Mouse (Mus musculus) spleen, adult 18-20 months (tissue): Measurements from ENCODE around the gene Gprin1.
"Not testable (repeated sequence)": the region's sequence is repeated elsewhere in the genome, so short reads cannot be mapped to it uniquely, and the experiment has no call there.

Experiments used
- DNase-seq, 2 experiments: peaks; one replicate each; pipeline ENCODE4 v3.0.0; 2022; ENCODE audit warnings: mixed read lengths in 2 of 2

Gprin1 gene

GRCm38 (mm10) chr13:54749864-54750411 lies at the start of gene Gprin1:
Gene Gprin1, minus strand, starts transcription at chr13:54749874.
- no peak for DNase-seq

DNA sequence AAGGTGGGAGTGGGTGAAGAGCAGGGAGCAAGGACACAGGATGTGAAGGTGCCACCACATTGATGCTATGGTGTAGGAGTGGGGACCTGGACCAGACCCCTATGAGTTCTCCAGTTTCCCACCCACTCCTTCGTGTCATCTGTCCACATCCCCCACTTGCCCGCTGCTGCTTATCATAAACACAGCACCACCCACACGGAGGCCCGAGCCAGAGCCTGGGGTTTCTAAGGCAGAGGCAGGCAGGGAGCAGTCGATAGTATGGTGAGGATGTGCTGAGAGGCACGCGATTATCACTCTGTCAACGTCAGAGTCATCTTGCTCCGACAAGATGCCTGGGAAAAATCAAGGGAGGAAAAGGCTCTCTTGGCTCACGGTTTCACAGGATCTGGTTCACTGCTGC lies 49.1 kb upstream of the Gprin1 start:
- no peak for DNase-seq

DNA sequence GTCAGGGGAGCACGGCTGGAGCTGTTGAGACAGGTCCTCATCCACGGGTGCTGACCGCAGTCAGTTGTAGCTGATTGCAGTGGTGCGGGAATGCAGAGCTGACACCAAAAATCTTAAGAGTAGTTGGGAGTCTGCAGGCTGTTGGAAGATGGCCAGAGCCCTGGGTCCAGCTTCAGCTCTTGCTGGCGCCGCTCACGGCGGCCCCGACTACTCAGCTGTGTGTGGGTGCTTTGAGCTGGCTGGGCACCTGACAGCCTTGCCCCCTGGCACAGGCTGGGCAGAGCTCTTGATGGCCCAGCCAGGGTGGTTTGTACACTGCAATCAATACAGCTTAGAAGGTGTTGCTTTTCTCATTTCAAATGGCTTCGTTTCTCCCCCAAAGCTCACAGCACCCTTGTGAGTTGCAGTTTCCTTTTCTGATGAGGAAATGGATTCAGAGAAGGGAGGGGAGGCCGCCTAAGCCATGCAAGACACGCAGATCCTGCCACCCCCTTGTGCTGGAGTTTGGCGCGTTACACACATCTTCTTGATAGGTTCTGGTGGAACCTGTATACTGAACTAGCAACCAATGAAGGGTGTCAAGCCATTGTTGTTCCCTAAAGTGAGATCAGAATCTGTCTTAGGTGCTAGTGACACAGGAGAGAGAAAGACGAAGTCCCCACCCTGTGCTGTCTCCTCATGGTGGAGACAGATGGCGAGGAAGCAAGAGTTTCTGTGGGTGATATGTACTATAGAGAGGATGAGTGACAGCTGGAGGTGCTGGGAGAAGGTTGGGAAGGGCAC lies 48.4 kb upstream of the Gprin1 start:
- DNase-seq, result no peak

- DNase-seq, result peak in 1 of 2 experiments; percentile 25
These were observed 47.7 kb upstream of the Gprin1 start for GRCm38 (mm10) chr13:54797356-54797755.

- DNase-seq, result no peak
These were observed 45.2 kb upstream of the Gprin1 start for GRCm38 (mm10) chr13:54794843-54795242.

- no peak for DNase-seq
These were observed 44.4 kb upstream of the Gprin1 start for GRCm38 (mm10) chr13:54794002-54794577.

DNA sequence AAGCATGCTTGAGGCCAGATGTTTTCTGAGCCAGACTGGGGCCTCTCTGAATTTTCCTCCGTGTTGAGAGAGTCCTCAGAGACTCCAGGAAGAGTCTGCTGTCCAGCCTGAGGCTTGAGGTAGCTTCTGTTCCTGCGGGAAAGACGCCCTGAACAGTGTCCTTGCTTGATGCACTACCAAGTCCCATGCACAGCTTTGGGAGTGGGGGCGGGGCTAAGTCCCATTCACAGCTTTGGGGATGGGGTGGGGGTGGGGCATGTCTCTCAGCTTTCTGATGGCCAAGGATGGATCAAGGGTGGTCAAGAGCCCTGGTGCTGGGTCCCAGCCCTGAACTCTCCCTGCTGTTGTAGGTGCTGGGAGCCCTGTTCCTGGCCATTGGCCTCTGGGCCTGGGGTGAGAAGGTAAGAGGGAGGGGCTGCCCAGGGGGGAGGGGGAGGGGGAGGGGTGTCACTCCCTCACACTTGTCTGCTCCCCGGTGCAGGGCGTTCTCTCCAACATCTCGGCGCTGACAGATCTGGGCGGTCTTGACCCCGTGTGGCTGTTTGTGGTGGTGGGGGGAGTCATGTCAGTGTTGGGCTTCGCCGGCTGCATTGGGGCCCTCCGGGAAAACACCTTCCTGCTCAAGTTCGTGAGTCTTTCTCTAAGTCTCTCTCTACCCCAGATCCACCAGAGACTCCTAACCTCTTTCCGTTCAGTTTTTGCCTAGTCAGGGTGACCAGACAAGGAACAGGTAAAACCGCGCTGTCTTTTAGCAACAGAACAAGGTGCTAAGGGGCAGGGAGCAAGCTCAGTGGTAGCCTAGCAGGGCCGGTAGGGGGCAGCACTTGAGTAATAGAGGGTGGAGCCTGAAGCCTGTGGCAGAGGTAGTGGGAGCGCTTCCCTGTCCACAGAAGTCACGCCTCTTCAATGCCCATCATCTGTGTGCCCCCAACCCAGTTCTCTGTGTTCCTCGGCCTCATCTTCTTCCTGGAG lies 42.9 kb upstream of the Gprin1 start:
- DNase-seq, result peak in 1 of 2 experiments; percentile 20

- peak; percentile 28 to 39 for DNase-seq
These were observed 40.1 kb upstream of the Gprin1 start for GRCm38 (mm10) chr13:54789561-54790397.

DNA sequence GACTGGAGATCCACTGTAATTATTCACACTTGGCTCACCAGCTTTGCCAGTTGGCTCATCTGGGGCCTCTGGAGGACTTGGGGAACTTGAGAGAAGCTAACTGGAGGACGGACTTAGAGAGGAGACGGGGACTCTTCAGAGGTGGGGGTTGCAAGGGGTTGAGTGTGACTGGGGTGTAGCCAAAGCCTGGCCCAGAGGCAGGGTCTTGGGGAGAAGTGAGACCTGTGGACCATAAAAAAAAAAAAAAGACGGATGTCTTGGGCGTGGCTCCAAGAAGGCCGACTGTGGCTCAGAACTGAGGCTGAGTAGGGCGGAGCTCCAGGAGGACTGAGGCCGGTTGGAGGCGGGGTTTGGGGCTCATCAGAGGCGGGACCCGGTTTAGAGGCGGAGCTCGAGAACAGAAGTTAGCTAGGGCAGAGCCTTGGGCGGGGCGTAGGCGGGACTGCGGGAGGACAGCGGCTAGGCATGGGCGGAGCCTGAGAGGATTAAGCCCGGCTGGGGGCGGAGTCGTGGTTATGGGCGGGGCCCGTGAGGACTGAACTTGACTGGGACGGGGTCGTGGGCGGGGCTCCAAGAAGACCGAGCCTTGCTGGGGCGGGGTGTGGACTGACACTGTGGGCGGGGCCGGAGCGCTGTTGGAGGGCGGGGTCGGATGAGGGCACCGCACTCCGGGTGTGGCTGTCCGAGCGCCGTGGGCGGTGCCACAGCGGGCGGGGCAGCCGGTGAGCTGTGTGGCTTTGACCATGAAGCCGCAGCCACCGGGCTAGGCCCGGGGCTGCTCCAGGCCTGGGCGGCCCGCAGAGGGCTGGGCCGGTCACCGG lies 39.3 kb upstream of the Gprin1 start, which contains the start of gene Tspan17:
Gene Tspan17 (plus strand): TSS at position 638 of the 821 bp plus-strand sequence.
- DNase-seq, result peak; percentile 96 to 98

GRCm38 (mm10) chr13:54787591-54787990 lies 37.9 kb upstream of the Gprin1 start:
- DNase-seq, result not testable (repeated sequence)

DNA sequence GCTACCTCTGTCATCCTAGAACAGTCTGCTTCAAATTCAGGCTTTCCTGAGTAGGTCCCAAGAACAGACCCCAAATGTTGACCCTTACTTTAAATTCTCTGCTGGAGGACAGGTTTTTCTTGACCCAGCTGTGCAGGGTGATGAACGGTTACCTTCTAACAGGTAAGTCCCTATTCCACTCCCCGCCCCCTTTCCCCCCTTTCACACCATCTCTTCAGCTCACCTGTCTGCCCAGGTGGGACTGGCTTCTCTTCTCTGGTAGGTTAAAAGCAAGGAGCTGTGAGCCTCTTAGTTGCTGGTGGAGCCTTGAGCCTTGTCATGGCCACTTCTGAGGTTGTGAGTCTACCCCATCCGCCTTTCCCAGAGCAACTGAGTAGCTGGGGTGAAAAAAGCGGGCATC lies 34.0 kb upstream of the Gprin1 start, which contains the start of gene Eif4e1b:
Gene Eif4e1b (plus strand): TSS at position 301 of the 400 bp plus-strand sequence.
- no peak for DNase-seq

GRCm38 (mm10) chr13:54783235-54783634 lies 33.6 kb upstream of the Gprin1 start:
- no peak for DNase-seq

- DNase-seq, result no peak
These were observed 31.4 kb upstream of the Gprin1 start for GRCm38 (mm10) chr13:54781086-54781485.

- DNase-seq, result no peak
These were observed 30.9 kb upstream of the Gprin1 start for GRCm38 (mm10) chr13:54780592-54780991.

DNA sequence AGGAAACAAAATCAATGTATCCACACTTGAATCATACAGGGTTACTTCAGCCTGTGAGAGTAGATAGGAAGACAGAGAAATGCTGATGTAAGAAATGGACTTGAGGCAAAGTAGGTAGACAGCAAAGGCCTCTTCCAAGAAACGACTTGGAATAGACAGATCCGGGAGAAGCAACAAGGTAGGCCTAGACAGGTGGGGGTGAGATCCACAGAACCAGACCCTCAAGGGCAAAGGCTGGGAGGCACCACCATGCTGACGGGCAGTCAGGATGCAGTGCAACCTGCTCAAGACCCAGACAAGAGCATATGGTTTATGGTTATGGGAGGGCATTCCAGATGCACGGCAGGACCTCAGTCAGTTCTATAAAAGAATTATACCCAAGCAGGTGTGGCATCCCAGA lies 17.3 kb upstream of the Gprin1 start:
- DNase-seq, result no peak

DNA sequence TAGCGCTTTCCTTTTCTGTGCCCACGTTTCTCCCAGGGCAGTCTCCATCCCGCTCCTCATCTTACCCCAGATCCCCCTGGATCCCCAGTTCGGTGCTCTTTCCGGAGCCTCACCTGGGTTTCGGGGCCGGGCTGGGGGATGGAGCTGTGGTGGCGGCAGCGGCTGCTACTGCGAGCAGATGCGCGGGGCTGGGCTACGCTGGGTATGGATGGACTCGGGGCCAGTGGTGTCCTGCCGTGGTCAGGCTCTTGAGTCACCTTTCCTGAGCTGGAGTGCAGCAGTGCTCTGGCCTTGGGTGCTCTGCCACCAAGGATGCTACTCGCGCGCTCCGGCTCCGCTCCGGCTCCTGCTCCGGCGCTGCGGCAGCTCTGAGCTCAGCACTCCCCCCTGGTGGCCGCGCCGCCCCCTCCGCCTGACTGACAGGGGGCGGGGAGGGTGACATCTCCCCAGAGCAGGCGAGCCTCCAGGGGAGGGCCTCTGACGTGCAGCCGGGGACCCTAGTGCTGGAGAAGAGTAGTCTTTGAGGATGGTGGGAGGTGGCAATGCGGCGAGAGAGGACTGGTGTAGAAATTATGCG lies 16.6 kb upstream of the Gprin1 start, which contains the start of gene Sncb:
Gene Sncb (minus strand): TSS at position 404 of the 577 bp plus-strand sequence.
- DNase-seq, result peak; percentile 33 to 68

DNA sequence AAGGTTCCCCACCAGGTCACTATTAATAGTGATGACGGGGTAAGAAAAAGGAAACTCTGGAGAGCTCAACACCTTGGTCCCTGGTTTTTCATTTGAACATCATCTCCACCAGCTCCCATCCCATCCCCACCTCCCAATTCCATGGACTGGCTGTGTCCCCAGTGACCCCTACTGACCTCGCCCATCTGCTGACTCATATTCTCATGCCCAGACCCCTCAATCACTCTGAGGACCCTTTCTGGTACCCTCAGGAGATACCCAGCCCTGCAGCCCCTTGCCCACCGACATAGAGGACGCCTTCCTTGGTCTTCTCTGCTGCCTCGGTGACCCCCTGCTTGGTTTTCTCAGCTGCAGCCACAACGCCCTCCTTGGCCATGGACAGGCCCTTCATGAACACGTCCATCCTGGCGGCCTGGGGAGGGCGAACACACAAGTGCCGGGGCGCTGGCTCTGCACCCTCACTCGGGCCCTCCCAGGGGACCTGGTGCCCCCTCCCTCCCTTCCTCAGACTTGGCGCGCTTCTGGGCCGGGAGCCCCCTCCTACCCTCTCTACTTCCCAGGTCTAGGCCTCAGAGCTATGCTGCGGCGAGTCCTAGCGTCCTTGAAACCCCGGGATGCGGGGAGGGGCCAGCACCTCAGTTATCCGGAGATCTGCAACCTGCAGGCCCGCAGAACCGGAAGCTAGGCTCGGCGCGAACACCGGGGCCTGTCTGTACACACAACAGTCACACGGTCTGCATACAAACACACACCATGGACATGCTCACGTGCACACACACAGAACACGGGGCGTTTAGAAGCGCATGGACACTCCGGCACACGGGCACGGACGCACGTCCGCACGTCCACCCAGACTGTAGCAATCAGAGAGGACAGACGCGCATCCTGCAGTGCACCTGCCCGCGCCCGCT lies 15.9 kb upstream of the Gprin1 start:
- no peak for DNase-seq

DNA sequence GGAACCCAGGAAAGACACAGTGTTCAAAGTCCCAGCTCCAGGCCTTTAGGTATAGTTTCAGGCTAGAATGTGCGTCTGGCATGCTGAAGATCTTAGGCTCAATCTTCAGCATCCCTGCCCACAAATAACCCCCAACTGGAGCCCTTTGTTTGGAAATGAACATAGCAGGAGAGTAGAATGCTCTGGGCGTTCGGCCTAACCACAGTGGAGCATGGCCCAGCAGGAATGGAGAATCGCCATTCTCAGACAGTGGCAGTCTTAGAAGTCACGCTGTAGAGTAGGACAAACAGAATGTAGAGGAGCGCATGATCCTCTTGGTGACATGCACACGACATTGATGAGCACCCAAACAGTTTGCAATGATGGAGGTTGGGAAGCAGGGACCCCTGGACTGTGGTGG lies 11.2 kb upstream of the Gprin1 start:
- no peak for DNase-seq

DNA sequence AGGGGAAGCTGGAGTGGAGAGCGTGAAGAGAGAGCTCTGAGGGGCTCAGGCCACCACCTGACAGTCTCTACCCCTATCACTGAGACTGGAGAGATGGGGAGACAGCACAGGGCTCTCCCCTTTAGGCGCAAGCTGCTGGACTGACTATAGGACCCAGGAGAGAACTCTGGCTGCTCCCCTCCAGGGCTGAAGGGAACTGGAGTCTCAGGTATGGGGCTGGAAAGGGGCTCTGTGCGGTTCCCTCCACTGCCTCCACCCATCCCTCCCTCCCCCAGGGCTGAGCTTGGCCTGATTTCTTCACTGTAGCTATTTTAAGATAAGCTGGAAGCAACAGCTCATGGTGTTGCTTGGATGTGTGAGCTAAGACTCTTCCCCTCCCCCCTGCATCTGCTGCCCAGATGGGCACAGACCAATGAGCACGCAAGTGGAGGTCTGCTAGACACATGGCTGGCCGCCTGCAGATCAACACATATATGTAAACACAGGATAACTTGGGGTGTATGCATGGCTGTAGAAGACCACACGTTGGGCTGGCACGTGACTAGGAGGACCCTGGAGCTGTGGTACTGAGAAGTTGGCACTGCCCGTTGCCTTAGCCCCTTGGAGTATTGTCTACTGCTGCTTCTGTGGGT lies 10.6 kb upstream of the Gprin1 start:
- no peak for DNase-seq
